Mouse (Mus musculus) liver, adult 2 months (tissue): ENCODE data around the gene Vpreb3.

Source experiments
- CTCF ChIP-seq: fragments of 200-500 bp; IDR thresholded peaks from 2 replicates; pipeline ENCODE4 v1.5.1; 2011; ENCODE audit warnings: low read depth, low read length, control low read depth
- POLR2A ChIP-seq: fragments of 200-500 bp; IDR thresholded peaks from 2 replicates; pipeline ENCODE4 v1.6.1; 2011; ENCODE audit warnings: low read length, control low read depth; ENCODE audit not compliant: insufficient read depth; ENCODE audit errors: extremely low read depth

- TF ChIP-seq CTCF (no peak), POLR2A (no peak)
Observed at GRCm38 (mm10) chr10:75930304-75930703, 12.6 kb upstream of the Vpreb3 start.
